Mouse (Mus musculus): Measurements from ENCODE around the gene Unc93a2. TPM values are rescaled to one million over a fixed set of nuclear protein-coding genes. Genes with fewer than 3 reads are reported as not detected.
"Not testable (repeated sequence)": the region's sequence is repeated elsewhere in the genome, so short reads cannot be mapped to it uniquely, and the experiment has no call there.

Unc93a2 gene
- under 1 TPM; 0.17 to 0.18 TPM for total RNA-seq (2021)
- long read RNA-seq, experiment 1, partial matches to known transcripts = 0 of 1 reads
- long read RNA-seq, experiment 1, other reads (novel, unspliced or antisense) = 1 of 1 reads
- long read RNA-seq, experiment 2 = 0 reads

DNA sequence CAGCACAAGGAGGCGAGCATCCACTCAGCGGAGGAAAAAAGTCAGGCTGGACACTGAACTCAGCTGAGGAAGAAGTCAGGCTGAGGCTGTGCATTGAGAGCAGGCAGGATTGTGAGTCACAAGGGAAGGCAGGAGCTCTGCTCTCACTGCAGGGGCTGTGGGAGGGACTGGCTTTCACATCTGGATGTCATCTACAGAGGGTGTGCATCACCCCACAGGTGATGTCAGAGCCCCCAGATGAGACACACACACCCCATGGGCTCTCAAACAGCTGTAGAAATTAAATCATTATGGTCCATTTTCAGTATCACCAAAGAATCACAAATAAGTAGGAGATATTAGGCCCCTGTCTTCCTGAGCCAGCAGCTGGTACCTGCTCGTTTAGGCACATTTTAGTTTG lies at the start of gene Unc93a2:
Gene Unc93a2, minus strand, starts transcription at position 101 of the 400 bp plus-strand sequence.
- DNase-seq; intact Hi-C loops (cut with DNase I); H3K27ac ChIP-seq; H3K4me3 ChIP-seq: not testable (repeated sequence)

DNA sequence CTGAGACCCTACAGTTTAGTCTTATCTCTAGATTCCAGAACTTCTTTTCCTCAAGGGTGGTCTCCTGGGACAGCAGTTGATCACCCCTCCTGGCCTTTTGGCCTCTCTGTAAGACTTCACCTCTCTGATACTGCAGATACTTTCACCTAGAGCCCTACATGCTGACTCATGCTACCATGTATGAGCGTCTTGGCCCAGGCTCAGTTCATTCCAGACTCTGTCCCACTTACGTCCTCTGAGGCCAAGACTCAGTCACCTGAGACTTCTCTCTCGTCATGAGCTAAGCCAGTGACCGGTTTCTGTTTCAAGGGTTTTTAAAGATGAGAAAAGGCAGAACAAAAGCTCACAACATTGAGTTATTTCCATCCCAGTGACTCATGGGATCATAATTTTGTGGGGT lies 48.9 kb upstream of the Unc93a2 start:
- H3K4me3 ChIP-seq; intact Hi-C loops (cut with DNase I); H3K27ac ChIP-seq: not testable (repeated sequence)
- DNase-seq = peak; percentile 55

DNA sequence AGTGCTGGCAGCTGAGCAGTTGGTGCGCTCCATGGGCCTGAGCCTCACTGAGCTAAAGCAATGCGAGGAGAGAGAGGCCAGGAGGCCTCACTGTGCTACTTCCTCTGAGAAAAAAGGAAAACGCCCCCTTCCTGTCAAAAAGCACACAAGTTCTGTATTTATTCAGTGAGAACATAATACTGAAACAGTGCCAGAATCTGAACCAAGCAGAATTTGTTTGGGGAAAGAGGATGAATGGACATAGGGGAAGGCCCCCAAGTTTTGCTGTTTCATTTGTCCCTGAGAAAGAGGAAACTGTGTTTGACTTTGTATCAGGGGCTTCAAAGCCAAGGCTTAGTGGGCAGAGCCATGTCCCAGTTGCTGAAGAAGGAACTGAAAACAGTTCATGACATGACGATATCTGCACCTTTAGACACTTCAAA lies 45.0 kb upstream of the Unc93a2 start:
- intact Hi-C loops (cut with DNase I); H3K27ac ChIP-seq; H3K4me3 ChIP-seq; DNase-seq: not testable (repeated sequence)

DNA sequence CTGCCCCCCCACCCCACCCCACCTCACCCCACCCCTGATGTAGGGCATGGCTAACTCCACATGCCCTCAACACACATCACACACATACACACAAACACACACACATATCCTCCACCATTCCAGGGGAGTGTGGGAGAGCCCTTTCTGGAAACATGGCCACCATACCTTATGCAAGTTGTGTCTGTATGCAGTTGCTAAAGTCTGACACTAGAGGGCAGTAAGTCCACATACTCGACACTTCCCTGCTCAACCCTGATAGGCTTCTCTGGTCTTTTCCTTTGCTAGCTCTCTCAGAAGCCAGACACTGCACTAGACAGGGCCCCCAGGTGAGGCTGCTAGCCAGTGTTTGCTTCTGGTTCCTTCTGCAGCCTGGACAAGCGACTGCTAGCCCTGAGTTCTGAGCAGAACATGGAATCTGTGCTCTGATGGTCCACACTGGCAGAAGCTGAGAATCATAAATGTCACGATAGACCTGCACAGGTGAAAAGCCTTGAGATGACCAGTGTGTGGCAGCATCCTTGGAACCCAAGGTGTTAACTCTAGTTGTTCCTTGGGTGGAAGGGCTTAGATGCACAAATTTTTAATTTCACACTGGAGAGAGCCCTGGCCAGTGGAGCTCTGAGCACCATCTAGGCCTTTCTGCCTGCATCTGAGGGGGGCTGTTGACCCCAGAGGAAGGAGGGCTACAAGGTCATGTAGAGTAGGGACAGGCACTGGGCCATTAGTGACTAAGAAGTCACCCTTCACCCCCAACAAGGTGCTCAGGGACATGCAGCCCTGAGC lies 35.1 kb upstream of the Unc93a2 start:
- H3K27ac ChIP-seq; intact Hi-C loops (cut with DNase I); DNase-seq; H3K4me3 ChIP-seq: not testable (repeated sequence)
- peak; percentile 60 for TF ChIP-seq CTCF (IDR thresholded peaks at IDR 0.05)

DNA sequence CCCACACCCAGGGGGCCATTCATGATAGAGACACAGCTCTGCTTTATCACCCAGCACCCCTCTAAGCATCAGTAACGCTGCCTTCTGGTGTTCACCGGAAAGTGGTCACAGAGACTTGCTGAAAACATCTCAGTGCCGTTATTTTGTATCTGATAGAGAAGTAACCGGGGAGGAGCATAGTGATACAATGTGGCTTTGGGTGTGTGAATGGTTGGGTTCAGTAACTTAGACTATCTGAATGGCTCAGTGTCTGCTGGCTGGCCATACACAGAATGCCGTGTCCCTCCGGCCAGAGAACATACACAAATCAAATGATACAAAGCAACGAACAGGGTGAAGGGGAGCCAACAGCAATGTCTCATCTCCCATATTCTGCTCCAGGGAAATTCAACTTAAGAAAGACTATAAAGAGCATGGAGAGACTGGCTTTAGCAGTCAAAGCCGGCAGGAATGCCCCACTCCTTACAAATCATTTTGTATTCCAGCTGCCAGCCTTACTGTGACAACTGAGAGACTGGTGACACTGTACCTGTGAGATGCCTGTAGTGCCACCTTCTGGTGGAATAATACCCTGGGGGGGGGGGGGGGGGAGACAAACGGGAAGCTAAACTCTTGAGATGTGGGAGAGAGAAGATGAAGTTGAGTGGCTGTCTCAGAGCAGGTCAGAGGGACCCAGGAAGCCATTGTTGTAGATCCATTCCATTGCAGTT lies 29.5 kb upstream of the Unc93a2 start:
- DNase-seq; H3K4me3 ChIP-seq; H3K27ac ChIP-seq; intact Hi-C loops (cut with DNase I): not testable (repeated sequence)

DNA sequence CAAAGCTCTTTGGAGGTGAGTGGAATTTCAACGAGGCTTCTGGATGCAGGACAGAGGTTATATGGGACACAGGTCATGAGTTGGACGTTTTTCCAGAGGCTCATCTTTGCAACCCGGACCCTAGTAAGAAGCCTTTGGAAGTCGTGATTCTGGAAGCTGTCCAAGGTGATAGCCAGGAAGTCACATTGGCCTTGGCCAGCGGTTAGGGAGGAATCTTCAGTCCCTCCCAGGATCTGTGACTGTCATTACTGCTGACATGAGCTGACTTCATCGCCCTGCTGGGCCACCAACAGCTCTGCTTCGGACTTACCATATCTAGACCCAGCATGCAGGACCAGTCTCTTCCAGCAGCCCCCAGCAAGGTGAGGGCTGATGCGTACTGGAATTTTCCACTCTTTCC lies 28.1 kb upstream of the Unc93a2 start:
- intact Hi-C loops (cut with DNase I) = not testable (repeated sequence)

DNA sequence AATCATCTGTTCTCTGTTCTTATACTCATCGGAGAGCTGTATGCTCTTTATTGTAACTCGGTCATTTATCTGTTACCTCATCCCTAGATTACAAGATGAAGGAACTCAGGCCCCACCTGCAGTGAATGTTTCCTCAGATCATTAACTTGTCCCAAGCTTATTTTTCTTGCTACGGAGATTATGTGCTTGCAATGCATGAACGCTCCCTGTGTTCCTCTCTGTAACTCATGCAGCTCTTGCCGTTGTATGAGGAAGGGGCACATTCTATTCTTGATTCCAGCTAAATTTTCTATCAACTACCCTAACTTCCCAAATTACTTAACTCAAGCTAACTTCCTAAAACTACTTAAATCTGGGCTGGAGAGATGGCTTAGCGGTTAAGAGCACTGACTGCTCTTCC lies 14.5 kb upstream of the Unc93a2 start:
- intact Hi-C loops (cut with DNase I); H3K27ac ChIP-seq; DNase-seq; H3K4me3 ChIP-seq: not testable (repeated sequence)

More for the DNA sequence above, 28.1 kb upstream of the Unc93a2 start:
- H3K27ac ChIP-seq, H3K4me3 ChIP-seq, DNase-seq: not testable (repeated sequence)

DNA sequence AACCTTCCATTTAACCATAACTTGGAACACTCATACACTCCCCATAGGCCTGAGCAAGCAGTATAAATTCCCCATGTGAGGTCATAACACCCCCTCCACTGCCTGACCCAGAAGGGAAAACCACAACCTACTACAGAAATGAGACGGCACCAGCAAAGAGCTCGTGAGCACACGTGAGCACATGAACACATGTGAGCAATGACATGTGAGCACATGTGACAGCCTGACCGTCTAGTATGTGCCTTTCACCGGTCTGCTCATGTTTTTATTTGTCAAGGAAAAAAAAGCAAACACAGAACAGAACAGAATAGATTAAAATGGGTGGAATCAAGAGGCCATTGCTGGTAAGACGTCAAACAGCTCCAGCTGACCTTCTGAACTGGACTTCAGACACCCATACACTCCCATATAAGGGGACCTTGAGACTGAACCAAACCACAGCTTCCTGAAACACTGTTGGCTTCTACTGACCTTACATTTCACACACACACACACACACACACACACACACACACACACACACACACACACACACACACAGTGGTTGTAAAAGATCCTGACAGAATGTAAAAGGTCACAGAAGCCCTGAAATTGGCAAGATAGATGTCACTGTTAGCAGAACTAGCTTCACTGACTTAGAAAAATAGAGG lies 13.1 kb upstream of the Unc93a2 start:
- H3K4me3 ChIP-seq; H3K27ac ChIP-seq; intact Hi-C loops (cut with DNase I); DNase-seq: not testable (repeated sequence)

DNA sequence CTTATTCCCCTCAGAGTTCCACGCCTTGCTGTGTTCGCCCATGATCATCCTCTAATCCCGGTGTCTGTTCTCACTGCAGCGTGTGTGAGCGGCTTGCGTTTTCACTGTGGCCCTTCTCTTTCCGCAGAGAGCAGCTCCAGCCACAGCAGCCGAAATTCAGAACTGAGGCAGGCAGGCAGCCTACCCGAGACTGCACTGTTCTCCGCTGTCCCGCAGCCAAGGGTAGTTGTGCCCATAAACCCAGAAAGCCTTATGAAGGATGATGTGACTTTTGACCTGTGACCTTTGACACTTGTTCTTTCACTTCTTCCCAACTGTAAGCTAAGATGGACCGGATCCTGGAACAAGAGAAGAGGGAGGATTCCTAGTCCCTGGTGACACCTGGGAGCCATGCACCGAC lies 11.8 kb upstream of the Unc93a2 start:
- DNase-seq; H3K27ac ChIP-seq; intact Hi-C loops (cut with DNase I); H3K4me3 ChIP-seq: not testable (repeated sequence)

DNA sequence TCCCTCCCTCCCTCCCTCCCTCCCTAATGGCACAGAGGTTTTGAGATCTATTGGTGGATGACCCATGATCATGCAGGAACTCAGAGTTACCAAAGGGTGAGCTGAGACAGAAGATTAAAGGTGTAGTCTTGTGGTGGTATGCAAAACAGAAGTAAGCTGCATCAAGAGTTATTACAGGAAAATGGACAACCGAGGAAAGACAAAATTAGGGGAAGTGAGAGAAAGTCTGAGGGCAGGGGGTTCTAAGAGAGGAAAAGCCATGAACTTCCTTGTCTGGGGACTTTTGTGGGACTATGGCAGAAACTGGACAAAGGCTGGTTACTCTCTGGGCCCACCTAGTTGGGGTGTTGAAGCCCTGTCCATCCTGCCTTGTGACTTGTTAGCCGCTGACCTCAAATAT lies 11.0 kb upstream of the Unc93a2 start:
- DNase-seq; H3K4me3 ChIP-seq; H3K27ac ChIP-seq; intact Hi-C loops (cut with DNase I): not testable (repeated sequence)

DNA sequence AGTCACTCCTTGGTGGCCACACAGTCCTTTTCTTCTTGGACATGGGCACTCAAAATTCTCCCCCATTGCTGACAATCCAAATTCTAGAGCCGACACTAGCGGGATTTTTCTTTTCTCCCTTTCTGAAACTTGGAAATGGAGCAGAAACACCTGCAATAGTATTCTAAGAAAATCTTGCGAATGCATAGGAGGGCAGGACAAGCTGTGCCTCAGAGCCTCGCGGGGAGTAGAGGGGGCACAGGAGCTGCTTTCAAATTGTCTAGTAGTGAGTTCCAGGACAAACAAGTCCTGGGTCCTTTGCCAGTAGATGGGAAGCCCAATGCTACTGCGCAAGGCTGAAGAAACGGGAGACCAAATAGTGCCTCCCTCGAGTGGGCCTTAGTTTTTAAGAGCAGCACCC lies 10.4 kb upstream of the Unc93a2 start:
- intact Hi-C loops (cut with DNase I); DNase-seq; H3K27ac ChIP-seq; H3K4me3 ChIP-seq: not testable (repeated sequence)

DNA sequence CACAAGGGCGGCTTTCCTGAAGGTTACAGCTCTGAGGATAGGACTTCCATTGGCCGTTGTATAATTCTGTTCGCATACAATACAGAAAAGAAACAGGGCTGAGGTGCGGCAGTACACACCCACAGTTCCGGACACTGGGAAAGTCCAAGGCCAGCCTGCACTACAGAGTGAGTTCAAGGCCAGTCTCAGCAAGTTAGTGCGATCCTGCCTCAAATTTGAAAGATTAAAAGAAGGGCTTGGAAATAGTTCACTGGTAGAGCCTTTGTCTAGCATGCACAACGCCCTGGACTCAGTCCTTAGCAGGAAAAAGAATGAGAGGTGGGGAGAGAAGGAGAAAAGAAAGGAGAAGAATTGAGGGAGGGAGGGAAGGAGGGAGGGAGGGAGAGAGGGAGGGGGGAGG lies 9.9 kb upstream of the Unc93a2 start:
- H3K4me3 ChIP-seq; intact Hi-C loops (cut with DNase I); DNase-seq; H3K27ac ChIP-seq: not testable (repeated sequence)

DNA sequence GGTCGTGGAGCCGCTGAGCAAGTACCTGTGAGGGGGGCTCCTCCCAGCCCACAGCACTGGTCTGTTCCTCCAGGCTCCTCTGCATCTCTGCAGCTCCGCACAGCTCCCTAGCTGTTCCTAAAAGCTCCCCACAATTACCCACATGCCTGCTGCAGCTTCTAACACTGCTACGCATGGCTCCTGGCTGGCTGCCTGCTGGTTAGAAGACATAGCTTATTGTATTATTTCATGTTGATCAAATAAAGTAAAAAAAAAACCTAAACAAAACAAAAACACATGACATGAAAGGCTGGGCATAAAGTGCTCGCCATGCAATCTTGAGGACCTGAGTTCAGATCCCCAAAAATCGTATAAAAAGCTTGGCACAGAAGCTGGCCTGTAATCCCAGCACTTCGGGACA lies 4.6 kb upstream of the Unc93a2 start:
- DNase-seq; H3K27ac ChIP-seq; intact Hi-C loops (cut with DNase I); H3K4me3 ChIP-seq: not testable (repeated sequence)

DNA sequence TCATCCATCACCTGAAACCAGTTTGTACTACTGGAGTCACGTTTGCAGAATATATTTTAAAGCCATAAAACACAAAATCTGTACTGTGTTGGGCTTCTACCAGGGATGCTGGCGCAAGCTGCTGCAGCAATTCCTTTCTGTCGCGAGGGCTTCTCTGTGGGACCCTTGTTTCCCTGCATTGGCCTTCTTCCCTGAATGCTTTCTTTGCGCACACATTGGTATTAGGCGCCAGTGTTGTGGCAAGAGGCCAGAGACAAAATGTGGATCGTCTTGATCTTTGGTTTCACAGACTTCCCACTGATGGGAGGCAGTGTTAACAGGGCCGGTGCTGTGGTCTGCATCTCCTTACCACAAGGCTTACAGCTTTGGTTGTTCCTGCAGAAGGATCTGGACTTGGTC lies 3.7 kb upstream of the Unc93a2 start:
- H3K4me3 ChIP-seq; DNase-seq; intact Hi-C loops (cut with DNase I); H3K27ac ChIP-seq: not testable (repeated sequence)

DNA sequence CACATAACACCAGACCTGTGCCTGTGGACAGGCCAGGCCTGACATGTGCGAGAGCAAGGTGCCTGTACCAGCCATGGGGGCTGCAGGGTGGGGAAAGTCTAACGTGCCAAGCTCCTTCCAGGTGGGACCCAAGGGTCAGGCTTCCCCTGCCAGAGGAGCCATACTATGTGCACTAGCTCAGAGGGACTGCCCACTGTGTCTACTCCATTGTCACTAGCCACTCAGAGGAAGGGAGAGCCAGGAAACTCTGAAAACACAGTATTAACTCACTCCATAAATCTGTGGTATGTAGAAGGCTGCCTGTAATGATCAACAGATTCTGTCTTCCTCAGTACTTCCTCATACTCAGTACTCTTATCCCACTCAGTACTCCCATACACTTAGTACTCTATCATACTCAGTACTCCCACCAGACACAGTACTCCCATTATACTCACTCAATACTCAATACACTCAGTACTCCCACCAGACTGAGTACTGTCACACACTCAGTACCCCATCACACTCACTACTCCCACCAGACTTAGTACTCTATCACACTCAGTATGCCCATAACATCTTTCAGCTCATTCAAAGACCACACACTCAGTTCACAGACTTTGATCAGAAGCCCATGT lies 3.2 kb upstream of the Unc93a2 start:
- H3K27ac ChIP-seq; H3K4me3 ChIP-seq; intact Hi-C loops (cut with DNase I); DNase-seq: not testable (repeated sequence)

DNA sequence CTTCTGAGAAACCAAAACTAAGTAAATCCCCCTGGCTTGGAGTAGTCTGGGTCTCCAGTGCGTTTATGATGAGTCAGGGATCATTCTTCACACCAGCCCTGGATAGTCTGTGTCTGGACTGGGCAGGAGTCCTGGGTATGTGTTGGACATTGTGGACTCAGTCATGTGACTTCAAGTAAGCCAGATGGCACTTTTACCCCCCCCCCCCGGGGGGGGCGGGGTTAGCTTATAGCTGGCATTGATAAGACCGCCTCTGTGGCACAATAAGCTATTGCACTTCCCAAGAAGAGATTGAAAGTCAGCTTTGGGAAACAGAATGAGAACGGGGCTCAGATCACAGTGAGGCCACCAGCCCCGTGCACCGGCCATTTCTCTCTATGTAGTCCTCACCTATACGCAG lies 752 bp upstream of the Unc93a2 start:
- H3K27ac ChIP-seq; DNase-seq; H3K4me3 ChIP-seq; intact Hi-C loops (cut with DNase I): not testable (repeated sequence)

All from gastrocnemius, adult 2 months (tissue).